Mouse (Mus musculus) adrenal gland, adult 8-10 months (tissue): ENCODE measurements around the gene Rnf167. TPM values are rescaled to one million over a fixed set of nuclear protein-coding genes. Genes with fewer than 3 reads are reported as not detected.

ENCODE experiments used
- DNase-seq: peaks from one replicate; pipeline ENCODE4 v3.0.0; 2022
- total RNA-seq, 4 experiments: library from RNA; stranded (reverse); gene quantifications; 2 replicates each; pipeline ENCODE4 v1.2.4; 2022

Gene Rnf167
- total RNA-seq: 100 to 1,000 TPM in 2 of 4 experiments, 10 to 100 TPM in 2; 82.3 to 136 (median 110) TPM

- peak; percentile 95 for DNase-seq
These were observed at the start of gene Rnf167, which contains the start of gene Slc25a11 for GRCm38 (mm10) chr11:70646691-70647650. Rnf167 (plus strand) TSS chr11:70647235. Slc25a11 (minus strand) TSS chr11:70647479.

DNA sequence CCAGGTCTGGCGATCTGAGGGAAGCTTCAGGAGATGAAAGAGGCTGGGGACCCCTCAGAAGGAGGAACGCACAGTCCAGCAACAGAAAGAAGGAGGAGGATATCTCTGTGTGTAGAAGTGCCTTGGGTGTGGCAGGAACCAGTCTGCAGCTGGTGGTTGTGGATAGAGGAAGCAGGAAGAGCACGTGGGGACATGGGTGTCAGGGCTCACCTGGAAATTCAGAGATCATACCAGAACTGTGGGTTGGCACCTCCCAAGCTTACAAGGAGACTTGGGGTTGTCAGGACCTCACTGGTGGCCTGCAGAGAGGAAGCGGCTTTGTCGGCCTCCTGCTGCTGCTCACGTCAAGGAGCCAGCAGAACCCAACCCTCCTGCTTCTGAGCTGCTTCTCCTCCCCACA is 49.7 kb upstream of the Rnf167 start:
- DNase-seq: no peak

- no peak for DNase-seq
These were observed 48.5 kb upstream of the Rnf167 start for GRCm38 (mm10) chr11:70598451-70598953.

DNA sequence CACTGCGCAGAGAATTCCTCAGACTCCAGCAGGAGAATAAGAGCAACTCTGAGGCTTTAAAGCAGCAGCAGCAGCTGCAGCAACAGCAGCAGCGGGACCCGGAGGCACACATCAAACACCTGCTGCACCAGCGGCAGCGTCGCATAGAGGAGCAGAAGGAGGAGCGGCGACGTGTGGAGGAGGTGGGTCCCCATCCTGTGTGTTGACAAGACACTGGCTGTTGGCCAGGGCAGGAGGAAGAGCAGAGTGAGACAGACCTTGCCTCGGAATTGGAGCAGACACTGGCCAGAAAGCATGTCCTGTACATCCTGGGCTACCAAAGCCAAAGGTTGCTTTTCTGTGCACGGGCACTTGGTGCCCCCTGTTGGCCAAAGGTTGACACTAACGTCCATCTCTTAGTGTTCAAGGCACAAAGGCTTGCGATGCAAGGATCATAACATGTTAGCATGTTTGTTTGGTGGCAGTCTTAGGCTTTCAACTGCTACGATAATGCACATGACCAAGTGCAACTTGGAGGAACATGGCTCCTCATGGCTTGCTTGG is 41.9 kb upstream of the Rnf167 start:
- DNase-seq: peak; percentile 63

DNA sequence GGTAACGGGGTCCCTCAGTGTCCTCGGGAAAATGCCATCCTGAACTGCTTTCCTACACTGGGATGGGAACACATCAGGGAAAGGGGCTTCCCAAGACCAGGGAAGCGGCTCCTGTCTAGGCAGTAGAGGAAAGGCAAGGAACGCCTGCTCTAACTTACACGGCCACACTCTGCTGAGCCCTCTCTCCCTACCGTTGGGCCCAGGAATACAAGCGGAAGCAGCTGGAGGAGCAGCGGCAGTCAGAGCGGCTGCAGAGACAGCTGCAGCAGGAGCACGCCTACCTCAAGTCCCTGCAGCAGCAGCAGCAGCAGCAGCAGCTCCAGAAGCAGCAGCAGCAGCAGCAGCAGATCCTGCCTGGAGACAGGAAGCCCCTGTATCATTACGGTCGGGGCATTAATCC is 40.3 kb upstream of the Rnf167 start:
- DNase-seq: no peak

GRCm38 (mm10) chr11:70607611-70608010 is 39.4 kb upstream of the Rnf167 start:
- DNase-seq: no peak

- no peak for DNase-seq
These were observed 38.5 kb upstream of the Rnf167 start for GRCm38 (mm10) chr11:70608381-70609066.

GRCm38 (mm10) chr11:70610752-70611151 is 36.3 kb upstream of the Rnf167 start:
- DNase-seq: no peak

DNA sequence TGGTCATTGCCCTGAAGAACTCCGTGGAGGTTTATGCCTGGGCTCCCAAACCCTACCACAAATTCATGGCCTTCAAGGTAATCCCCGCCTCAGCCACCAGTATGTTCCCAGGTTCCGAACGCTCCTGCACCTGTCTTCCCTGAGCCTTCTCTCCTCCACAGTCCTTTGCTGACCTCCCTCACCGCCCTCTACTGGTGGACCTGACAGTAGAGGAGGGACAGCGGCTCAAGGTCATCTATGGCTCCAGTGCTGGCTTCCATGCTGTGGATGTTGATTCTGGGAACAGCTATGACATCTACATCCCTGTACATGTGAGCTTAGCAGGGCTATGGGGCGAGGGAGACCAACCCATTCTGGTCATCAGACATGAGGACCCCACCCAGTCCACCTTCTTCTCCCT is 34.5 kb upstream of the Rnf167 start:
- no peak for DNase-seq

DNA sequence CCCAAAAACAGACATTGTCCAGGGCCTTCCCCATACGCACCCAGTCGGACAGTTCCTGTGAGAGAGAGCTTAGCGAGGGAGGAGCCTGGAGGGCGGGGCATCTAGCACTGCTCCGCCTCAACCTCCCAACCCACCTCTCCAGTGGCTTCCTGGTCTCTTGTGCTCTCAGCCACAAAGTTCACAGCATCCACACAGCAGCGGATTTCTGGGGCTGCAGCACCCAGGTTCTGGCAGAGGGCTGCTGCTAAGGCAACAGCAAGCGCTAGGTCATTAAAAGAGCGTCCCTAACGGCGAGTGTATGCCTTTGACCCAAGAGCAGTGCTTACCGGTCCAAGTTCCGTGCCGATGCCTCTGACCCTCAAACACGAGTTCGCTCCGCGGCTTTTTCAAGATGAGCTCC is 32.0 kb upstream of the Rnf167 start:
- peak; percentile 53 for DNase-seq

- DNase-seq: no peak
These were observed 31.4 kb upstream of the Rnf167 start, which contains the start of gene 4930544D05Rik for GRCm38 (mm10) chr11:70615516-70616093. 4930544D05Rik (plus strand) TSS chr11:70615848.

DNA sequence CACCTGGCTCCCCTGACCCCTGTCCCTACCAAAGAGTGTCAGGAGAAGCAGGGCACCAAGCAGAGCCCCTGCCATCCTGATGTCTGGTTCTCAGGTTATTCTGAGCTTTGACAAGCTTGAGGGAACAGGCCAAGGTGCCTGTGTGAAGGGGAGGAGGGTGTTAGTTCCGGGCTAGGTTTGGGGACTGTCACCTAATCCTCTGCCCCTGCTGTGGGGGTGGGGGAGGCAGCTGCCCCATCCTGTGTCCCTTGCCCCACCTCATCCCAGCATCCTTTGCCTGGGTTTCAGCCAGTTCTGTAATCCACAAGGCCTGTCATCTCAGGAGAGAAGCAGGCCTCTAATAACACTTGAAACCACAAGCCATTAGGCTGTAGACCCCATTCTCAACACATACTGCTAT is 27.9 kb upstream of the Rnf167 start, which contains the start of gene Chrne:
Gene Chrne (minus strand): TSS at position 116 of the 400 bp plus-strand sequence.
- DNase-seq: no peak

DNA sequence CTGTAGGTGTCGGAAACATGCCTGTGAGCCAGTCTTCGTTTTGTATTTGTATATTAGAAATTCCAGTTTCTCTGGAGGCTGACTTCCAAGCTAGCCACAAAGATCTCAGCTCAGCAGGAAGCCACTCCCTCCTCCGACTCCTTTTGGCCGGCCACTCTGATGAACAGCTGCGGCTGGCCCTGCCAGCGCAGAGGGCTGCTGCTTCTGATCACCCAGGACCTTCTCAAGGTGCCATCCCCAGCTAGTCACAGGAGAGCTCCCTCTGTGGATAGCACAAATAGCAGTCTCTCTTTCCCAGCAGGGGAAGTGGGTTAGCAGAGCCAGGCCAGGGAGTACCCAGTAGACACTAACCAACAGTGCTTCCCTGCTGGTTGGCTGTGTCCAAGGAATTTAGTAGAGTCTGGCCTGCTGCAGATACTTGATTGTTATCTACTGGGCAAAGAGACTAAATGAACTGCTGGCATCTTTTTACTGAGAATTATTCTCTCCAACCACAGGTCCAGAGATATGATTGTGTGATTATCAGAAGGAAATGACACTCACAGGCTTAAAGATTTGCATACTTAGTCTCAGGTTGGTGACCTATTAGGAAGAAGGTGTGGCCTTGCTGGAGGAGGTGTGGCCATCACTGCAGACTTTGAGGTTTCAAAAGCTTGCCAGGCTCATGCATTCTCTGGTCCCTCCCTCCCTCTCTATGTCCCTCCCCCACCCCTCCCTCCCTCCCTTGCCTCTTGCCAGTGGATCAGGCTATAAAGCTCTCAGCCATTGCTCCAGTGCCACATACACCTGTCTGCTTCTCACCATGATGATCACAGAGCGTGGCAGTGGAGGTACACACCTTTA is 24.8 kb upstream of the Rnf167 start:
- DNase-seq: no peak

DNA sequence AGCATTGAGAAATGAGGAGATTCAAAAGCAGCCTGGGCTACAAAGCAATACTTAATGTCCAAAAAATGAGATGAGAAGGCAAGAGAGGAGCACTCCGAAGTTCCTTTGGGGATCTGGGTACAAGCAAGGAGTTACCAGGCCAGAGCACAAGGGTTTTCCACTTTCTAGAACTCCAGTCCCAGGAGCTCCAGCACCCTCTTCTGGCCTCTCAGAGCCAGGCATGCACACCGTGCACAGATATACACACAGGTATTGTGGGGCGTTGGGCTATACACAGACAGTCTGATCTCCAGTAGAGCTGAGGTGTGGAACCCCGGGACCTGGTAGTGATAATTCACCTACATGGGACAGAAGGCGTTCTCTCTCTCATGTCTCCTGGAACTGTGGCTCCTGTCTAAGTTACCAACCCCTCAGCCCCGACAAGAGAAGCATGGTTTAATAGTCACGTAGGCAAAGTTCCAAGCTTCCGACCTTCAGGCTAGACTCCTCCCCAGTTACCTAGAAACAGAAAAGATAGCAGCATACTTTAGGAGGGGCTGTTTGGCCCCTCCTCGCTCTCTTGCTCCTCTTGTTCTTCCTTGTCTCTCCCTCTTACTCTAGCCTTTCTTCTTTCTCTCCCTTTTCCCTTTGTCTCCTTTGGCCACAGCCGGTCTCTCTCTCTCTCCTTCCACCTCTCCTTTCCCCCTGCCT is 23.8 kb upstream of the Rnf167 start:
- DNase-seq: no peak

DNA sequence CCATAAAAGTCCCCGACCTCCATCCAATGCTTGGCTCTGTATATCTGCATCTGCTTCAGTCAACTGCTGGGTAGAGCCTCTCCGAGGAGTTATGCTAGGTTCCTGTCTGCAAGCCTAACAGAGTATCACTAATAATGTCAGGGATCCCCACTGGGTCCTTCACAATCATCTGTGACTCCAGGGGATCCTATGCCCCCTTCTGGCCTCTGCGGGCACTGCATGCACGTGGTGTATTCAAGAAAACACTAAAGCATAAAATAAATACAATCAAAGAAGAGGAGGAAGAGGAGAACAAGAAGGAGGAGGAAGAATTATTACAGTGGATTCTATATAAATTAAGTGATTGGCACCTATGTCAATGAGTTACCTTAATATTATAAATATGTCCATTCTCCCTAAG is 21.6 kb upstream of the Rnf167 start:
- no peak for DNase-seq

GRCm38 (mm10) chr11:70626877-70627276 is 20.2 kb upstream of the Rnf167 start:
- no peak for DNase-seq

- DNase-seq: no peak
These were observed 18.6 kb upstream of the Rnf167 start for GRCm38 (mm10) chr11:70628431-70628830.

DNA sequence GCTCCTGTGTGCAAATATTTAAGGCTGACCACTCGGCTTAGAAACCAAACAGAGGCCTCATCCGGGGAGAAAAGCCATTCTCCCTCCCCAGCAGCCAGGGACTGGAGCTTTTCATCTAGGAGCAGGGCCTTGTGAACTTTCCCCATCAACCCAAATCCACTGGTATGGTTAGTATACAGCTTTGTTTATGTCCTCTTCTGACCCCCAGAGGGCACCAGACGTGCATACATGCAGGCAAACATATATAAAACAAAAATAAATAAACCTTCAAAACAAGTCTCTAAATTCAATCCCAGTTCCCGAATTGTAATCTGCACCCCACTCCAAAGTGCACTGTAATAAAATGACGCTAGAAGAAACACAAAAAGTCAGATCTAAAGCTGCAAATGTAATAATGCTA is 17.5 kb upstream of the Rnf167 start:
- no peak for DNase-seq

DNA sequence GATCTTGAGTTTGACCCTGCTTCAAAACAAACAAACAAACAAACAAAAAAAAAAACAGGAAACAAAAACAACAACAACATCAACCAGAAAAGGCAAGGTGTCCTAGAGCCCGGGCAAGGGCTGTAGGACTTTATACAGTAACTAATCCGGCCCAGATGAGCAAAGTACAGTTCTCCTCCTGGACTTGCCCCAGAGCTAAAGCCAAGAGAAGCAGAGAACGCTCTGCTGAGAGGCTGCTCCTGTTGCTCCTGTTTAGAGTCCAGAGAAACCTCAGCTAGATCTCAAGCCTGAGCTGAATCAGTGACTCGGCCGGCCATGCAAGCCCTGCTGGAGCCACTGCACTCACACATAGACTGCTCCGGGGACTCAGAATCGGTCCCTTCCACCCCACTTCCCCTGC is 16.9 kb upstream of the Rnf167 start:
- no peak for DNase-seq

- DNase-seq: no peak
These were observed 11.4 kb upstream of the Rnf167 start for GRCm38 (mm10) chr11:70635601-70636000.

DNA sequence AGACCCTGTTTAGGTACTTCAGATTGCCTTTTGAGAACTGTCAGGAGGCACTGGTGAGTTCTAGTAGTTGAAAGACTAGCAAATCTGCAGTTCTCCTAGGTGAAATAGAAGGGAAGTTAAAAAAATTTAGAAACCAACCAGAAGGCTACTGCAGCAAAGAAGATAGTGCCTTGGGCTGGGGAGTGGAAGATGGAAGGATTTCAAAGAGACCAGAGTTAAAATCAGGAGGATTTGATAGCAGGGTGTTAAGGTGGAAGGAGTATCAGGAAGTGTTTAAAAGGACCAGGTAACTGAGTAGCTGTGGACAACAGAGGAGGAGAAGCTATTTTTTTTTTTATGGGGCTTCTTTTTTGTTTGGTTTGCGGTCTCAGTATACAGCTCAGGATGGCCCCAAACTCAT is 9.3 kb upstream of the Rnf167 start:
- no peak for DNase-seq
